Mouse (Mus musculus) lung, postnatal 4 days (tissue): ENCODE data around the gene Ggt1.

Experiments
- DNase-seq, 2 experiments: peaks; one replicate each; pipeline ENCODE4 v3.0.0; 2021

Ggt1 gene

GRCm38 (mm10) chr10:75633576-75634139 lies 72.3 kb downstream of the Ggt1 start:
- no peak for DNase-seq

DNA sequence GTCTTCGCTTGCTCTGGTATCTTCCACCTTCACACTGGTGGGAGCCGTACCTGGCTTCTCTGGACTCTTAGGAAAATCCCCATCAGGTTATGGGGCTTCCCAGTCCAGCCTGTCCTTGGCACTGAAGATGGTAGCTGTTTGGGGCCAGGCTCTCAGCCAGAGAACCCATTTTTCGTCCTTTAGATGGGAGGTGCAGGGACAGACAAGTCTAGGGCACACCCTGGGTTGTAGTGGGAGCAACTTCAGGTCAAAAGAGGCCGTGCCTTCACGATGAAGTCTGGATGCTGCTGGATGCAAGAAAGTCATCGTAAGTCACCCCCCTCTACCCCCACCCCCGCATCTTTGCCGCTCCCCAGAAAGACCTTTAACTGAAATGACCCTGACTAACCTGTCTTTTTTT lies 73.2 kb downstream of the Ggt1 start:
- no peak for DNase-seq

DNA sequence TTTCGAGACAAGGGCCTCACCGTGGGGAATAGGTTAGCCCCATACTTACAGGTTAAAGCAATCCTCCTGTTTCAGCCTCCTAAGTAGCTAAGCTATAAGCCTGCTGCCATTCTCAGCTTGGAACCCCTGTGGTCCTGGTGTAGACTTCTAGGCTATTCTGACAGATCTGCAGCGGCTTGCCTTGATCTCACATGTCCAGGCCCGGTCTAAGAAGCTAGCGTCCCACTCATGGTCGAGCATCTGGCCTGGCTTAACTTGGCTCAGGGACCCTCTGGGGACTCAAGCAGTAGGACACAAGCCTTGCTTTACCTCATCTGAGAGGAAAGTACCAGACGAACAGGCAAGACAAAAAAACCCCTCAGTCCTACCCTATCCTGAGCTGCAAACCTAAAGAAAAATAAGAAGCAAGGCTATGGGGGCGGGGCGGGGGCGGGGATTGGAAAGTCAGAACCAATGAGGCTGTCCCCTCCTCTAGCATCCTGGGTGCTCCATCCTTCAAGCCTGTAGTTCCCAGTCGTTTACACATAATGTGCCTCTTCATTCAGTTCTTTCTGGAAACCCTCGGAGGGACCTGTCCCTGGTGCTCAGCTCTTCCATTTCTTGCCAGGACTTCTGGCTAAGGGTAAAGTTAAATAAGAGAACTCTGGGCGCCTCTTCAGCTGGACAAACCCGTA lies 73.8 kb downstream of the Ggt1 start:
- DNase-seq, result no peak

- DNase-seq, result peak; percentile 74 to 87
These were observed 74.3 kb downstream of the Ggt1 start for GRCm38 (mm10) chr10:75635693-75636055.
